Mouse (Mus musculus) cerebral cortex, adult 2 months (tissue): ENCODE results near the gene Plcxd3.

Source experiments
- WGBS: fragments of 180-500 bp; shearing (Covaris S2); methylation state at CpG from one replicate; pipeline ENCODE4 v1.1.7; 2018; 5-methylcytosine and 5-hydroxymethylcytosine counted together

Plcxd3 gene

GRCm38 (mm10) chr15:4595521-4595920 lies 220.2 kb downstream of the Plcxd3 start:
- WGBS: 95% methylated on average over 8 of the region's 8 CpGs

DNA sequence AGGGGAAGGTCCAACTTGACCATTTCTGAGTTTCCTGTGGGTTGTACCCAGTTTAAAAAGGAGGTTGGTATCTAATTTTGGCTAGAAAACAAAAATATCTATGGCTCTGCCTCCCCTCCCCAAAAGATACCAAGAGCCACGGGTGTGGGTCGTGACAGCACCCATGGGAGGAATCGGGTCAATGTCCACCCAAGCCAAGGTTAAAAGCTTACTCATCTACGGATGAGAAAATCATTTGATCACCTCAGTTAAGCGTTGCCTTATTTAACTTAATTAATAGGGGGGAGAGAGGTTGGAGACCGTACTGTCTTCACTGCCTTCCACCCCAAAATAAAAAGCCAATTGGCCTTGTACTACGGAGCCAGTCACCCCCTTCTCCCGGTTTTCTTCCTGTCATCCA lies 223.4 kb downstream of the Plcxd3 start:
- 91% methylated on average over 8 of the region's 8 CpGs for WGBS

DNA sequence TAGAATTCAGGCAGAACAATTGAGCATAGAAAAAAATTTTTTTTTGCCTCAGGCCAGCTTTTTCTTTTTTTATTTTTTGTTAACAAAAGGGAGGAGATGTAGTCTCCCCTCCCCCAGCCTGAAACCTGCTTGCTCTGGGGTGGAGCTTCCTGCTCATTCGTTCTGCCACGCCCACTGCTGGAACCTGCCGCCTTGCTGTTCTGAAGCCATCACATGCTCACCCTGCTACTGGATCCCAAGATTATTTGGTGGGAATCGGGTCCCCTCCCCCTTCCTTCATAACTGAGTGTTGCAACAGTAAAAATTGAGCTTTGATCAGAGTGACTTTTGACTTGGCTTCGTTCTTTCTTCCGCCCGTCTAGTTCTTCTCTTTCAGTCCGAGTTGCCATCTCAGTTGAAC lies 224.0 kb downstream of the Plcxd3 start:
- WGBS: 89% methylated on average over 8 of the region's 8 CpGs

- 66% methylated on average over 6 of the region's 6 CpGs for WGBS
Measured at GRCm38 (mm10) chr15:4605630-4606029, 230.3 kb downstream of the Plcxd3 start.
